Mouse (Mus musculus) hindbrain, embryonic 13.5 days (tissue): ENCODE measurements around the gene Sf3b4. TPM values are rescaled to one million over a fixed set of nuclear protein-coding genes. Genes with fewer than 3 reads are reported as not detected.

ENCODE experiments used
- ATAC-seq: fragments of 200-750 bp; cut with Nextera tagmentation; 2 replicates; pipeline ENCODE4 v1.8.0; 2017; ENCODE audit warnings: moderate TSS enrichment; ENCODE audit not compliant: low FRiP score
- H3K27ac ChIP-seq: fragments of 300-500 bp; sonication (generic); 2 replicates; pipeline ENCODE4 v1.5.1; 2015; ENCODE audit warnings: inconsistent platforms, mild to moderate bottlenecking, moderate library complexity
- H3K27me3 ChIP-seq: fragments of 300-500 bp; sonication (generic); 2 replicates; pipeline ENCODE4 v1.6.1; 2015; ENCODE audit warnings: mild to moderate bottlenecking, inconsistent platforms
- H3K36me3 ChIP-seq: fragments of 300-500 bp; sonication (generic); 2 replicates; pipeline ENCODE4 v1.6.1; 2015; ENCODE audit warnings: mild to moderate bottlenecking, inconsistent platforms
- H3K4me1 ChIP-seq: fragments of 300-500 bp; sonication (generic); replicated peaks from 2 replicates; pipeline ENCODE4 v1.6.1; 2015; ENCODE audit warnings: inconsistent platforms
- H3K4me2 ChIP-seq: fragments of 300-500 bp; sonication (generic); 2 replicates; pipeline ENCODE4 v1.6.1; 2015; ENCODE audit warnings: inconsistent platforms, mild to moderate bottlenecking, moderate library complexity
- H3K4me3 ChIP-seq: fragments of 300-500 bp; sonication (generic); 2 replicates; pipeline ENCODE4 v1.5.1; 2015; ENCODE audit warnings: mild to moderate bottlenecking, inconsistent platforms
- H3K9ac ChIP-seq: fragments of 300-500 bp; sonication (generic); 2 replicates; pipeline ENCODE4 v1.6.1; 2015; ENCODE audit warnings: mild to moderate bottlenecking, inconsistent platforms
- H3K9me3 ChIP-seq: fragments of 300-500 bp; sonication (generic); 2 replicates; pipeline ENCODE4 v1.6.1; 2016; ENCODE audit warnings: inconsistent platforms
- WGBS: fragments of 180-500 bp; shearing (Covaris S2); methylation state at CpG from one replicate; pipeline ENCODE4 v1.1.7; 2015; 5-methylcytosine and 5-hydroxymethylcytosine counted together
- polyA plus RNA-seq: library from polyadenylated mRNA; unstranded; fragments of >200 nt; fragmentation: Nextera tagmentation; extraction: Ambion mirVana; gene quantifications from 2 replicates; pipeline ENCODE4 v1.2.1, GENCODE M21; 2015

Sf3b4 gene
- polyA plus RNA-seq, 1 experiment from 2014 or later = 149 TPM

DNA sequence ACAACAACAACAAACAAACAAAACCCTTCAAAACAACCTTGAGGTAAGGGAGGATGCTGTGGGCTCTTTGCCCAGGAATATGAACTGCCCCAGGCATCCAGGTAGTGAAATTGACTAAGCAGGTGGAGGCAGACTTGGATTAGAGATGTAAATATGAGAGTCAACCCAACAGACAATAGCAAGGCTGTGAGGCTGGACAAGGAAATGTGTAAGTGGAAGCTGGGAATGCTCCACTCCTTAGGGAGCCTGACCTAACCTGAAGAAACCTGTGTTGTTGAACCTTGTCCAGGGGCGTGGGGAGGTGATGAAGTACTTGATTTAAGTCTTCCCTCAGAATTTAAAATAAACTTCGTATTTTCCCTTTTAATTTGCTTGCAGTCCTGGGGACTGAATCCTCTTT, 6.8 kb downstream of the Sf3b4 start:
- no peak for ATAC-seq
- Histone ChIP-seq H3K4me1 (peaks cover 48% of the 10 kb centered on the region), H3K4me3 (no peak overlapping the region), H3K36me3 (peaks cover 47% of the 10 kb centered on the region), H3K27ac (no peak overlapping the region), H3K27me3 (no peaks in the 10 kb centered on the region), H3K9me3 (no peaks in the 10 kb centered on the region), H3K4me2 (no peak overlapping the region), H3K9ac (no peak overlapping the region)
- WGBS = 84% methylated on average over 2 of the region's 2 CpGs

- Histone ChIP-seq H3K9me3 (no peaks in the 10 kb centered on the region), H3K4me2 (no peak overlapping the region), H3K36me3 (peaks cover 41% of the 10 kb centered on the region), H3K27ac (no peak overlapping the region), H3K4me1 (peaks cover 45% of the 10 kb centered on the region), H3K27me3 (no peaks in the 10 kb centered on the region), H3K9ac (no peak overlapping the region), H3K4me3 (no peak overlapping the region)
- WGBS = 54% methylated on average over 4 of the region's 4 CpGs
- no peak for ATAC-seq
These were observed 7.4 kb downstream of the Sf3b4 start for GRCm38 (mm10) chr3:96179531-96179930.

DNA sequence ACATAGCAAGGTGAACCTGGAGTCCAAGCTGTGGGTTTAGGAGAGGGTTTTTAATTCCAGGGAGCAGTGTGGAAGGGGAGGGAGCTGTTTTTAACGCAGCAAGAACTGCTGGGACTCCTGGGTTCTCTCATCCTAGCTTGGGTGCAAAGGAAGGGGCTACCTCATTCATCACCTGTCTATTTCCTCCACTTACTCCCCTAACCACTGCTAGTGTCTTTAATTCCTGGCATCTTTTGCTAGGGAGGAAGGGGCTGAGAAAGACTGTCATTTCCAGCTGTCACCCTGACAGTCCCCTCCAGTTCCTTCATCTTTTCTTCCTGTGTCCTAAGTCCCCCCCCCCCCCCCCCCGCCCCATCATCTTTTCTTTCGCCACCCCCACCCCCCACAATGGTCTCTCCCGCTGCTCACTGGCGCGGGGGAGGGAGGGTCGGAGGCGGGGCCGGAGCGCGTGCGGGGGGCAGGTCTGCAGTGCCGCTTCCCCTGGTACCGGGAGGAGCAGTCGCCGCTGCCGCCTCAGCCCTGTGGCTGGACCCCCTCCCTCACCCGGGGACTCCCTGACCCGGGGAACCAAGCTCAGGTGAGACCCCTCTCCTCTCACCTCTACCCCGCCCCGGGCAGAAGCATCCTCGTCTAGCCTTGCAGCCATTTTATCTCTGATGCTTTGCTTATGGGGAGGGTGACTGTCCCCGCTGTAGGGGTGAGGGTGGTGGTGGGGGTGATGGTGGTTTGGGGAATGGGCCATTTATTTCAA, 8.8 kb downstream of the Sf3b4 start, which contains the start of gene Sv2a:
Sv2a (plus strand) TSS at position 425 of the 751 bp plus-strand sequence.
- Histone ChIP-seq H3K4me1 (peaks cover 47% of the 10 kb centered on the region), H3K27ac (peak within 1 kb of the TSS; percentile 90), H3K9ac (peak within 1 kb of the TSS; percentile 86), H3K36me3 (peaks cover 39% of the 10 kb centered on the region), H3K4me2 (peak within 1 kb of the TSS; percentile 79), H3K27me3 (no peaks in the 10 kb centered on the region), H3K4me3 (peak within 1 kb of the TSS; percentile 66), H3K9me3 (no peaks in the 10 kb centered on the region)
- WGBS = 2% methylated on average over 12 of the region's 23 CpGs
- peak; percentile 68 for ATAC-seq

GRCm38 (mm10) chr3:96181510-96182381, 9.6 kb downstream of the Sf3b4 start:
- H3K9ac ChIP-seq = peak overlapping the region; percentile 86
- no peaks in the 10 kb centered on the region for H3K27me3 ChIP-seq
- WGBS = 39% methylated on average over 12 of the region's 12 CpGs
- peak overlapping the region; percentile 79 for H3K4me2 ChIP-seq
- peaks cover 35% of the 10 kb centered on the region for H3K36me3 ChIP-seq
- H3K4me3 ChIP-seq = peak overlapping the region; percentile 66
- ATAC-seq = peak; percentile 52
- H3K4me1 ChIP-seq = peaks cover 53% of the 10 kb centered on the region
- peak overlapping the region; percentile 90 for H3K27ac ChIP-seq
- no peaks in the 10 kb centered on the region for H3K9me3 ChIP-seq

- H3K27ac ChIP-seq = peak overlapping the region; percentile 90
- no peaks in the 10 kb centered on the region for H3K9me3 ChIP-seq
- no peak for ATAC-seq
- H3K36me3 ChIP-seq = peaks cover 39% of the 10 kb centered on the region
- H3K4me3 ChIP-seq = peak overlapping the region; percentile 66
- peak overlapping the region; percentile 79 for H3K4me2 ChIP-seq
- H3K4me1 ChIP-seq = peaks cover 54% of the 10 kb centered on the region
- peak overlapping the region; percentile 86 for H3K9ac ChIP-seq
- H3K27me3 ChIP-seq = no peaks in the 10 kb centered on the region
- 26% methylated on average over 4 of the region's 4 CpGs for WGBS
These were observed 10.2 kb downstream of the Sf3b4 start for GRCm38 (mm10) chr3:96182382-96182776.

- H3K9me3 ChIP-seq = no peaks in the 10 kb centered on the region
- H3K27ac ChIP-seq = no peak overlapping the region
- no peak for ATAC-seq
- H3K27me3 ChIP-seq = no peaks in the 10 kb centered on the region
- H3K36me3 ChIP-seq = peaks cover 75% of the 10 kb centered on the region
- no peak overlapping the region for H3K4me3 ChIP-seq
- no peak overlapping the region for H3K4me2 ChIP-seq
- H3K4me1 ChIP-seq = peaks cover 12% of the 10 kb centered on the region
- H3K9ac ChIP-seq = no peak overlapping the region
- WGBS = 68% methylated on average over 12 of the region's 12 CpGs
These were observed 20.8 kb downstream of the Sf3b4 start for GRCm38 (mm10) chr3:96192977-96193376.

DNA sequence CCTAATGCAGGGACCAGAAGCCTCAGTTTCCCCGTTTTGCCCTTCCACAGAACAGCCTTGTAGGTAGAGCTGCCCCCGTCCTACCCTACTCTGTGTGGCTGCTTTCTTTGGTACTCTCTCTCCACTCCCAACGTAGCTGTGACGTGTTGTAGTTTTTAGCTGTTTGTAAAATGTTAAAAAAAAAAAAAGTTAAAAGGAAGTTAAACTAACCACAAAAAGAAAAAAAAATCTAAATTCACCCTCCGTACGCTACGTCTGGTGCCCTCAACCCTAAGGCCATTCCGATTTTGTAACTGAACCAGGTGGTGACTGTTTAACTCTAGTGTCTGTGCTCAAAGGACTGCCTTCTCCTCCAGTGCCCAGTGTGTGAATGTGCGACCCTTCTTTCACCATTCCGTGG, 22.8 kb downstream of the Sf3b4 start:
- WGBS = 87% methylated on average over 10 of the region's 10 CpGs
- no peak overlapping the region for H3K27ac ChIP-seq
- H3K4me2 ChIP-seq = no peak overlapping the region
- no peak for ATAC-seq
- no peaks in the 10 kb centered on the region for H3K9me3 ChIP-seq
- H3K4me1 ChIP-seq = peaks cover 16% of the 10 kb centered on the region
- H3K36me3 ChIP-seq = peaks cover 56% of the 10 kb centered on the region
- H3K27me3 ChIP-seq = 0 out of 2 replicates have a peak, but pooled peaks cover 4% of the 10 kb centered on the region
- H3K4me3 ChIP-seq = no peak overlapping the region
- H3K9ac ChIP-seq = no peak overlapping the region

DNA sequence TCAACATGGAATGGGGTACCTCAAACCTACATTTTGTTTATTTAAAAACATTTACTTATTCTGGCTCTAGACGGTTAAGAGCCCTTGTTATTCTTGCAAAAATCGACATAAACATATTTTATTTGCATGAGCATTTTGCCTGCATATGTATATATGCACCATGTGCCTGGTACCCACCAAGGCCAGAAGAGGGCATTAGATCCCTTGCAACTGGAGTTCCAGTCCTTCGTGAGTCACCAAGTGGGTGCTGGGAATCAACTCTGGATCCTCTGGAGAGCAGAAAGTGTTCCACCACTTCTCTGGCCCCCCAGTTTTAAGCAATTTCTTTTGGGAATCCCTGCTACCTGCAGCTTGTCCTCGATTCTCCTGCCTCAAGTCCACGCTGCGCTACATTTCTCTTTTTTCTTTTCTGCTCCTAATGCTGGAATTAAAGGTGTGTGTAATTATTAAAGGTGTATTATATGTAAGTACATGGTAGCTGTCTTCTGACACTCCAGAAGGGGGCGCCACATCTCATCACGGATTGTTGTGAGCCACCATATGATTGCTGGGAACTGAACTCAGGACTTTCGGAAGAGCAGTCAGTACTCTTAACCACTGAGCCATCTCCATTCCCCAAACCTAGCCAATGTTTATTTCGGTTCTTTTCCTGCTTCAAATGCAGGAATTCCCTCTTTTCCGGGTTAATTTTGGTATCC, 23.6 kb downstream of the Sf3b4 start:
- H3K36me3 ChIP-seq = peaks cover 48% of the 10 kb centered on the region
- 0 out of 2 replicates have a peak, but pooled peaks cover 4% of the 10 kb centered on the region for H3K27me3 ChIP-seq
- no peak for ATAC-seq
- H3K27ac ChIP-seq = peak overlapping the region; percentile 98; the same call in 1 of the 2 replicates
- WGBS = 92% methylated on average over 11 of the region's 11 CpGs
- H3K4me1 ChIP-seq = peaks cover 16% of the 10 kb centered on the region
- no peak overlapping the region for H3K9ac ChIP-seq
- peak overlapping the region; percentile 98 for H3K4me2 ChIP-seq
- H3K4me3 ChIP-seq = no peak overlapping the region
- H3K9me3 ChIP-seq = no peaks in the 10 kb centered on the region

GRCm38 (mm10) chr3:96196437-96197128, 24.5 kb downstream of the Sf3b4 start:
- Histone ChIP-seq H3K4me3 (peak overlapping the region; percentile 69), H3K4me1 (peaks cover 16% of the 10 kb centered on the region), H3K9me3 (no peaks in the 10 kb centered on the region), H3K4me2 (peak overlapping the region; percentile 98), H3K9ac (peak overlapping the region; percentile 92), H3K27me3 (0 out of 2 replicates have a peak, but pooled peaks cover 4% of the 10 kb centered on the region), H3K36me3 (peaks cover 40% of the 10 kb centered on the region), H3K27ac (peak overlapping the region; percentile 98)
- WGBS = 19% methylated on average over 27 of the region's 27 CpGs
- ATAC-seq = peak; percentile 34

- peak overlapping the region; percentile 69 for H3K4me3 ChIP-seq
- under 1% methylated on average over 50 of the region's 50 CpGs for WGBS
- peak overlapping the region; percentile 98 for H3K4me2 ChIP-seq
- peaks cover 16% of the 10 kb centered on the region for H3K4me1 ChIP-seq
- peak; percentile 95 for ATAC-seq
- peaks cover 33% of the 10 kb centered on the region for H3K36me3 ChIP-seq
- peak overlapping the region; percentile 98 for H3K27ac ChIP-seq
- H3K27me3 ChIP-seq = 0 out of 2 replicates have a peak, but pooled peaks cover 4% of the 10 kb centered on the region
- H3K9me3 ChIP-seq = no peaks in the 10 kb centered on the region
- peak overlapping the region; percentile 92 for H3K9ac ChIP-seq
These were observed 25.1 kb downstream of the Sf3b4 start for GRCm38 (mm10) chr3:96197129-96197749.

DNA sequence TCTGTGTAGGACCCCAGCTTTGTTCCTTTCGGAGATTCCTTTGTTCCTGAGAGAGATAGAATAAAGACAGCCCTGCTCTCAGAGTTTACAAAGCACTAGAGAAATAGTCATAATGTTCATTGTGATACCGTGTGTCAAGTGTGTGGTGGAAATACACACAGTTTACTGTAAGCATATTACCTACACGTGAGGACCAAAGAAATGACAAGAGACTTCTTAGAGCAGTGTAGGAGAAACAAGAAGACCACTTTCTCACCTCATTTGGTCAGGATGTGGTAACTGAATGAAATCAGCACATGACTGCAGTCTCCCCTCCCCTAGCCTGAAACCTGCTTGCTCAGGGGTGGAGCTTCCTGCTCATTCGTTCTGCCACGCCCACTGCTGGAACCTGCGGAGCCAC, 26.0 kb downstream of the Sf3b4 start:
- Histone ChIP-seq H3K9me3 (no peaks in the 10 kb centered on the region), H3K27ac (peak overlapping the region; percentile 60), H3K4me1 (peaks cover 16% of the 10 kb centered on the region), H3K4me2 (peak overlapping the region; percentile 98), H3K4me3 (peak overlapping the region; percentile 69), H3K9ac (peak overlapping the region; percentile 92), H3K36me3 (peaks cover 24% of the 10 kb centered on the region), H3K27me3 (0 out of 2 replicates have a peak, but pooled peaks cover 4% of the 10 kb centered on the region)
- 4% methylated on average over 6 of the region's 6 CpGs for WGBS
- peak; percentile 8; the same call in 1 of the 2 replicates for ATAC-seq
